Mouse (Mus musculus): Measurements from ENCODE around the gene Anks4b. TPM values are rescaled to one million over a fixed set of nuclear protein-coding genes. Genes with fewer than 3 reads are reported as not detected.
A peak's percentile ranks its signal among the peaks of the same experiment; 100 is the strongest.

The Anks4b gene
- polyA plus RNA-seq, 1 experiment from 2014 or later, result 2.5 TPM

DNA sequence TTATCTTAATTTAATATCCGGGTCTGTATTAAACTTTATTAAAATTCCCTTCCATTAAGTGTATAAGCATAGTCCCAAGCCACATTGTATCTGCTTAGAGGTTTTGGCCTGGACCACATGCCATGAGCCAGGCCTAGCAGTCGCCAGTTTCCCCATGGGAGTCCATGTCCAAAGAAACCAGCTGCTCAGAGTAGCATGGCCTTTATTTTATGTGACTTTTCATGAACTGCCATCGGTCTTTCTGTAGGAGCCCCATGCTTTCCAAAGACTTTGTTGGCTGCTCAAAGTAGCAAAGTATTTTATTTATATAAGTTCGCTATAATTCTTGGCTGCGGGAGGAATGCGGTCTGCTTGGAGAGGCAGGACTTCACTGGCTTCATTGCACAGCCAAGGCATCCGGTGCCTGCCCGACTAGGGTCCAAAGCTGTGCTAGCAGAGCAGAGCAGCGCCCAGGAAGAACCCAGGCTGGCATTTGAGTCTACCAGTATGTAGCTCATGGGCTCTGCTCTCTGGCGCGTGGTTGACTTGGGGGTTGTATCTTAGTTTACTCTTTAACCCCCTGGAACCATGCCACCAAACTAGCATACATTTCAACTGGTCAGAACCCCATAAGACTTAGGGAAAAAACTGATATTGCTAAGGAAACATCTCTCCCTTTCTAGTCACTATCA, 9.9 kb upstream of the Anks4b start:
- peak; percentile 73 for DNase-seq (ENCODE audit: low spot score)
- Histone ChIP-seq H3K9me3 (replicated peaks; ENCODE audit: low read length) (no peaks in the 10 kb centered on the region), H3K36me3 (ENCODE audit: insufficient read depth, low read length) (no peaks in the 10 kb centered on the region), H3K27me3 (ENCODE audit: insufficient read depth, low read length) (no peaks in the 10 kb centered on the region), H3K27ac (no peak overlapping the region), H3K4me3 (replicated peaks; ENCODE audit: low read depth, low read length) (no peak overlapping the region), H3K9ac (ENCODE audit: low read depth, low read length) (no peak overlapping the region), H3K4me2 (ENCODE audit: low read length) (no peak overlapping the region), H3K4me1 (replicated peaks; ENCODE audit: insufficient read depth, low read length) (no peaks in the 10 kb centered on the region)
- ATAC-seq (replicated peaks; ENCODE audit: low FRiP score, low read depth), result no peak; the same call in 1 of the 2 replicates
- no peak for TF ChIP-seq CTCF (IDR thresholded peaks at IDR 0.05; ENCODE audit: low read depth)
- WGBS, result 67% methylated on average over 11 of the region's 11 CpGs

DNA sequence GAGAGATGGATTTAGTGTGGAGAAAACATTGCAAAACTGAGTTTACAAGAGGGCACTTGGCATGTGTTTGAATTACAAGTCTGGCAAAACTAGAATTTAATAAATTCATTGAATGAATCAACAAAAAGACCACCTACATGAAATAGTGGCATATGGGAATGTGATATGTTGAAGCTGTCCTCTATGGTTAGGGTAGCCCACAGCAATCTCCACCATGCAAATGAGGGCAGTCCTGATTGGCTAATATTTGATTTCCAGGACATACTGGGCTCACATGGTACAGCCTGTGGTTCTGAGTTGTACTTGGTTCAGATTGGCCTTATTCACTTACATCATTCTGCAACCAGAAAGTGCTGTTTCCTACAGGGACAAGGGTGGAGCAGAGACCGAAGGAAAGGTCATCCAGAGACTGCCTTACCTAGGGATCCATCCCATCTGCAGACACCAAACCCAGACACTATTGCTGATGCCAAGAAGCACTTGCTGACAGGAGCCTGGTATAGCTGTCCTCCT, 1.4 kb upstream of the Anks4b start:
- ATAC-seq (replicated peaks; ENCODE audit: low FRiP score, low read depth) (no peak), DNase-seq (ENCODE audit: low spot score) (no peak)
- Histone ChIP-seq H3K9ac (ENCODE audit: low read depth, low read length) (no peak overlapping the region), H3K9me3 (replicated peaks; ENCODE audit: low read length) (no peaks in the 10 kb centered on the region), H3K4me1 (replicated peaks; ENCODE audit: insufficient read depth, low read length) (no peaks in the 10 kb centered on the region), H3K4me2 (ENCODE audit: low read length) (no peak overlapping the region), H3K27ac (no peak overlapping the region), H3K4me3 (replicated peaks; ENCODE audit: low read depth, low read length) (no peak overlapping the region), H3K36me3 (ENCODE audit: insufficient read depth, low read length) (no peaks in the 10 kb centered on the region), H3K27me3 (ENCODE audit: insufficient read depth, low read length) (no peaks in the 10 kb centered on the region)
- WGBS, result 83% methylated on average over 1 of the region's 1 CpGs
- no peak for TF ChIP-seq CTCF (IDR thresholded peaks at IDR 0.05; ENCODE audit: low read depth)

DNA sequence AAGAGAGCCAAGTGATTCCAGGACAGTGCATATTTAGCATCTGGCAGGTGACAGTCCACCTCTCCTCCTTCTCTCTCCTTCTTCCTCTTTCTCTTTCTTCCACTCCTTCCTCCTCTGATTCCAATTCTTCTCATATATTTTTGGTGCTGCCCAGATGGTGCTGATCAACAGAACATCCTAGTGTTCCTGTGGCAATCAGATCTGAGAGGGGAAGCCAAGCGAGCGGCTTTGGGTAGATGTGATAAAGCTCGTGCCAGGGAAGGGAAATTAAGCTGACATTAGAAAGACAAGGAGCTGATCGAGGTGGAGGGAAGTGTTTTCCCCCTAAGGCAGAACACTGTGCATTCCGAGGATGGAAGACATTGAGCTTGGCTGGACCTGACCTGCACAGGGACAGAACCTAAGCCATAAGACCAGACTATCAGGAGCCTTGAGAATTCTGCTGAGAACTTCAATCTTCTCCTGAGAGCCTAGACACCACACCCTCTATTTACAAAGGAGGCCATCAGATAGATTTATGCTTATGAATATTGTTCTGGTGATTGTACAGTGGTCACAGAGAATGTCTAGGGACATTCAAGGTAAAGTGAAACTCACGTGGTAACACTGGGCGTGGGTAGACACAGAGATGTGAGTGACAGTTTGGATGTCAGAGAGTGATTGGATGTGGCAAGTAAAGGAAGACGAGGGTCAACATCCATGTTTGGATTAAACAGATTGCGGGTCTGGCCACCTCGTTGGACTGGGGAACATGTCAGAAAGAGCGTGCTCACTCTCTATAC, 1.3 kb downstream of the Anks4b start:
- no peaks in the 10 kb centered on the region for H3K36me3 ChIP-seq (ENCODE audit: insufficient read depth, low read length)
- H3K4me2 ChIP-seq (ENCODE audit: low read length), result peak overlapping the region; percentile 30
- H3K27me3 ChIP-seq (ENCODE audit: insufficient read depth, low read length), result no peaks in the 10 kb centered on the region
- peak overlapping the region; percentile 0 for H3K4me3 ChIP-seq (replicated peaks; ENCODE audit: low read depth, low read length)
- ATAC-seq (replicated peaks; ENCODE audit: low FRiP score, low read depth) (no peak), DNase-seq (ENCODE audit: low spot score) (no peak)
- no peaks in the 10 kb centered on the region for H3K4me1 ChIP-seq (replicated peaks; ENCODE audit: insufficient read depth, low read length)
- H3K27ac ChIP-seq, result no peak overlapping the region
- no peak for TF ChIP-seq CTCF (IDR thresholded peaks at IDR 0.05; ENCODE audit: low read depth)
- no peaks in the 10 kb centered on the region for H3K9me3 ChIP-seq (replicated peaks; ENCODE audit: low read length)
- 74% methylated on average over 11 of the region's 11 CpGs for WGBS
- no peak overlapping the region for H3K9ac ChIP-seq (ENCODE audit: low read depth, low read length)

DNA sequence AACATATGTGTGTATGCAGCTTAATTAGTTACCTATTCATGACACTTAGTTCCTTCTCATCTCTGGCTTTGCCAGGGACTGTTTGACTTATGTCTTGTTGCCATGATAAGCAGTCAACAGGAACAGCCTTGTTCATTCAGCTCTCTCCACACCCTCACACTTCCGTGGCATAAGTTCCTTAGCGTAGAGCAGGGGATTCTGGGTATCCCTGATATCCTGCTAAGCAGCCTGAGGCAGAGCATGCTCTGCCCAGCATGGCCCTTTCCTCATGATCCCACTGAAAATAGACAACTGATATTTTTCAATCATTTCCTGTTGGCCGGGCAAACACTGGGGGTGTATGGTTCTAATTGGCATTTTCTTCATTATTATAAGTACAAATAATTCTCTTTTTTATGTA, 4.0 kb downstream of the Anks4b start:
- no peak for TF ChIP-seq CTCF (IDR thresholded peaks at IDR 0.05; ENCODE audit: low read depth)
- Histone ChIP-seq H3K4me1 (replicated peaks; ENCODE audit: insufficient read depth, low read length) (no peaks in the 10 kb centered on the region), H3K27me3 (ENCODE audit: insufficient read depth, low read length) (no peaks in the 10 kb centered on the region), H3K4me3 (replicated peaks; ENCODE audit: low read depth, low read length) (no peak overlapping the region), H3K4me2 (ENCODE audit: low read length) (no peak overlapping the region), H3K27ac (no peak overlapping the region), H3K36me3 (ENCODE audit: insufficient read depth, low read length) (no peaks in the 10 kb centered on the region), H3K9ac (ENCODE audit: low read depth, low read length) (no peak overlapping the region), H3K9me3 (replicated peaks; ENCODE audit: low read length) (no peaks in the 10 kb centered on the region)
- 80% methylated on average over 3 of the region's 3 CpGs for WGBS
- DNase-seq (ENCODE audit: low spot score), result no peak
- no peak for ATAC-seq (replicated peaks; ENCODE audit: low FRiP score, low read depth)

DNA sequence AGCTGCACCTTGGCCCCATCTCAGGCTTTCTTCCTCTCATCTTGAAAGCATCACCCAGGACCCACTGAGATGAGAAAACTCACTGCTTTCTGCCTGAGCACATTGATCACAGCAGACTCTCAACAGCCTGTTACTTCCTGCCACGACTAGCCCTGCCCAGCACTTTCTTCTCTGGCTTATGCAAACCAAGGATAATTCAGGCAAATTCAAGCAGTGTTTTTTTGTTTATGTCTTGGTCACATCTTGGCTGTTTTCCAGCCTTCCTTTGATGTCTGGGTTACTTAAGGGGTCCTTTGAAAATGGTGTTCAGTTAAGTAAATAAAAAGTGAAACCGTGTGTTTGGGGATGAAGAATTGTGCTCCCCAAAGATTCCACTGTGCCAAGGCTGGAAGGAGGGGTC, 5.3 kb downstream of the Anks4b start:
- WGBS, result 14% methylated on average over 2 of the region's 2 CpGs
- Histone ChIP-seq H3K4me1 (replicated peaks; ENCODE audit: insufficient read depth, low read length) (no peaks in the 10 kb centered on the region), H3K27ac (no peak overlapping the region), H3K4me2 (ENCODE audit: low read length) (no peak overlapping the region), H3K9ac (ENCODE audit: low read depth, low read length) (no peak overlapping the region), H3K27me3 (ENCODE audit: insufficient read depth, low read length) (no peaks in the 10 kb centered on the region), H3K36me3 (ENCODE audit: insufficient read depth, low read length) (no peaks in the 10 kb centered on the region), H3K4me3 (replicated peaks; ENCODE audit: low read depth, low read length) (no peak overlapping the region), H3K9me3 (replicated peaks; ENCODE audit: low read length) (no peaks in the 10 kb centered on the region)
- DNase-seq (ENCODE audit: low spot score) (no peak), ATAC-seq (replicated peaks; ENCODE audit: low FRiP score, low read depth) (no peak)
- no peak for TF ChIP-seq CTCF (IDR thresholded peaks at IDR 0.05; ENCODE audit: low read depth)

DNA sequence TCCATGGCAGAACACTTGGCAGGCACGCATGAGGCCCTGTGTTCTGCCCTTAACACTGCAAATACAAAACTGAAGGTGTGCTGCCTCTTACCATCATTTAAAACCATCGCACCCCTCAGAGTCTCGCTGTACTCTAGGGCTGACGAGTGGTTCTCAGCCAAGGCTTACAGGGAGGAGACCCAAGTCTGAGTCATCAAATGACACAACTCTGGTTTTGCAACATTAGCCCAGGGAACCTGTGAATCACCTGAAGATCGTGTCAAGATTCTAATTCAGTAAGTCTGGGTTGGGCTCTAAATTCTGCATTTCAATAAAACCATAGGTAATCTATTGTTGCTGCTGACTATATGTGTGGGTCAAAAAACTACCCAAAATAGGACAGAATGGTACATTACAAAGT, 6.9 kb downstream of the Anks4b start:
- no peak for TF ChIP-seq CTCF (IDR thresholded peaks at IDR 0.05; ENCODE audit: low read depth)
- H3K4me1 ChIP-seq (replicated peaks; ENCODE audit: insufficient read depth, low read length), result no peaks in the 10 kb centered on the region
- no peak overlapping the region for H3K27ac ChIP-seq
- WGBS, result 80% methylated on average over 5 of the region's 5 CpGs
- H3K36me3 ChIP-seq (ENCODE audit: insufficient read depth, low read length), result no peaks in the 10 kb centered on the region
- H3K27me3 ChIP-seq (ENCODE audit: insufficient read depth, low read length), result no peaks in the 10 kb centered on the region
- H3K9ac ChIP-seq (ENCODE audit: low read depth, low read length), result no peak overlapping the region
- H3K9me3 ChIP-seq (replicated peaks; ENCODE audit: low read length), result no peaks in the 10 kb centered on the region
- ATAC-seq (replicated peaks; ENCODE audit: low FRiP score, low read depth) (no peak), DNase-seq (ENCODE audit: low spot score) (no peak)
- no peak overlapping the region for H3K4me3 ChIP-seq (replicated peaks; ENCODE audit: low read depth, low read length)
- no peak overlapping the region for H3K4me2 ChIP-seq (ENCODE audit: low read length)

Data from kidney, postnatal 0 days (tissue).